8 mouse cellular contexts compared by ENCODE assay signal in the genomic region with DNA sequence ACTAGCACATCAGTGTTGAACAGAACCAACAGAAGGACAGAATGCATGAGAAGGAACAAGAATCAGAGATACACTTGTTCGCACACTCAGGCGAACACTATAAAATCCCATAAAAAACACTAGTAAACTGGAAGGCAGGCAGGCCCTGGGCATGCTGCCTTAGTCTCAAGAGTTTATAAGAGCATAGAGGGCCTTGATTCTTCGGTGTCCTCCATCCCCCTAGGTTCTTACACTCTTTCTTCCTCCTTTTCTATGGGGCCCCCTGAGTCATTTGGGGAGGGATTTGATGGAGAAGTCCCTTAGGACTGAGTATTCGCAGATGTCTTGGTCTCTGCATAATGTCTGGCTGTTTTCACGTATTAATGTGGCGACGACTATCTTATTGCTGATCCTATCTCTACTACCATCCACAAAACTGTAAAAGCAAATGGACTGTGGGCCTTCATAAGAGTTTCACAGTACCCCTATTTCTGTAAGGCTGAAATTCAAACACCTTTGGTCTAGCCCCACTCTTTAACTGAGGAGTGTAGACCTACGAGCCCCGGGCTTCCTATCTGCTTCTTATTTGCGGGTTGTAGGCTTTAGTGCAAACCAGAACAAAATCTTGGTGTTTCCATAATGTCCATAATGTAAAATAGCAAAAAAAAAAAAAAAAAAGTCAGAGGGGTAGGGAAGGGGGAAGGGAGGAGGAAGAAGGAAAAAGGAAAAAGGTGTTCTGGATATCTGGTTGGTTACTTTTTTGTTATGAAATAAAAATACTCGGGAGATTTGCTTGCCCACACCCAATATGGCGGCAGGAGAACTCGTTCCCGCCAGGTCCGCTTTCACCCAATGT. TPM values are rescaled to one million over a fixed set of nuclear protein-coding genes. Genes with fewer than 3 reads are reported as not detected.
DNase-seq lines count a peak whose midpoint lies in the region; ATAC-seq and TF ChIP-seq lines count a peak whose summit lies in the region.

No protein-coding gene starts in this region.

- H3K9me3 ChIP-seq in limb, embryonic 15.5 days, result no peaks in the 10 kb centered on the region

- peak overlapping the region; percentile 59 for H3K27ac ChIP-seq in testis, adult 2 months (ENCODE audit: control insufficient read depth, insufficient read depth, low read depth, low read length)
- H3K27ac ChIP-seq in limb, embryonic 15.5 days, result peak overlapping the region; percentile 88

- no peaks in the 10 kb centered on the region for H3K27me3 ChIP-seq in testis, adult 2 months (ENCODE audit: control insufficient read depth, insufficient read depth, low read length)
- no peaks in the 10 kb centered on the region for H3K27me3 ChIP-seq in limb, embryonic 15.5 days

- peak; percentile 14 for DNase-seq in embryo, embryonic 10.5 days (ENCODE audit: low spot score)
- no peak for DNase-seq in embryo, embryonic 11 days
- DNase-seq in testis, postnatal 10 days (ENCODE audit: low spot score), result no peak
- no peak for DNase-seq in c-Kit-positive CD71-positive TER-119-positive erythroid progenitor cells, embryonic 14.5 days (ENCODE audit: low spot score)

- H3K4me1 ChIP-seq in testis, adult 2 months (ENCODE audit: control insufficient read depth, insufficient read depth, low read length), result peaks cover 2% of the 10 kb centered on the region; the same call in 1 of the 2 replicates
- peaks cover 23% of the 10 kb centered on the region; the same call in 1 of the 2 replicates for H3K4me1 ChIP-seq in limb, embryonic 15.5 days

- TF ChIP-seq POLR2A in testis, adult 2 months (IDR thresholded peaks at IDR 0.05; ENCODE audit: control insufficient read depth, low read depth, low read length), result no peak

- peak overlapping the region; percentile 92 for H3K4me3 ChIP-seq in testis, adult 2 months (ENCODE audit: control insufficient read depth, low read depth, low read length)
- peak overlapping the region; percentile 77 for H3K4me3 ChIP-seq in limb, embryonic 15.5 days

- 50% methylated on average over 15 of the region's 15 CpGs for WGBS in limb, embryonic 15.5 days

- ATAC-seq in limb, embryonic 15.5 days (ENCODE audit: insufficient number of reproducible peaks, low FRiP score, low TSS enrichment, low read depth), result no peak
- ATAC-seq in inflammation-experienced regulatory T-cells, adult 6 months, result no peak
- ATAC-seq in cerebellum, adult (ENCODE audit: insufficient number of reproducible peaks, low FRiP score, low TSS enrichment), result no peak

- TF ChIP-seq CTCF in testis, adult 2 months (IDR thresholded peaks at IDR 0.05; ENCODE audit: control insufficient read depth, insufficient read depth, insufficient replicate concordance, low read depth, low read length), result no peak

- no peak overlapping the region for H3K9ac ChIP-seq in limb, embryonic 15.5 days

- H3K36me3 ChIP-seq in testis, adult 2 months (ENCODE audit: control insufficient read depth, insufficient read depth, low read length), result no peaks in the 10 kb centered on the region
- peaks cover 13% of the 10 kb centered on the region for H3K36me3 ChIP-seq in limb, embryonic 15.5 days

- peak overlapping the region; percentile 38 for H3K4me2 ChIP-seq in limb, embryonic 15.5 days

RNA-seq across cellular contexts. Expression of a gene that starts 0.5 kb away (rescaled TPM):
- 18.8 and 27.6 TPM in 2 replicates for polyA plus RNA-seq in testis, adult 2 months (2012; rRNA removed)
- 120 and 122 TPM in 2 replicates for polyA plus RNA-seq in limb, embryonic 15.5 days (2015; fragmentation: Nextera tagmentation; extraction: Ambion mirVana)
- polyA plus RNA-seq in inflammation-experienced regulatory T-cells, adult 6 months (2017; shearing (Covaris generic)), result 100 to 1,000 TPM in 1 of 3 experiments, 10 to 100 TPM in 2; 45.4 to 216 (median 61.4) TPM

RNA-seq across cellular contexts. Expression of a gene that starts 40.4 kb away (rescaled TPM):
- 0.12 TPM in 1 of 2 replicates, not detected in the other for polyA plus RNA-seq in testis, adult 2 months (2012; rRNA removed)
- 0.24 TPM in 1 of 2 replicates, not detected in the other for polyA plus RNA-seq in limb, embryonic 15.5 days (2015; fragmentation: Nextera tagmentation; extraction: Ambion mirVana)
- polyA plus RNA-seq in inflammation-experienced regulatory T-cells, adult 6 months (2017; shearing (Covaris generic)), result under 1 TPM in 1 of 3 experiments, not detected in 2; 0.41 TPM

RNA-seq across cellular contexts. Expression of a gene that starts 47.1 kb away (rescaled TPM):
- polyA plus RNA-seq in testis, adult 2 months (2012; rRNA removed), result not detected in 2 replicates
- 0.09 TPM in 2 replicates for polyA plus RNA-seq in limb, embryonic 15.5 days (2015; fragmentation: Nextera tagmentation; extraction: Ambion mirVana)
- not detected for polyA plus RNA-seq in inflammation-experienced regulatory T-cells, adult 6 months (2017; shearing (Covaris generic))

RNA-seq across cellular contexts. Expression of a gene that starts 58.3 kb away (rescaled TPM):
- polyA plus RNA-seq in testis, adult 2 months (2012; rRNA removed), result not detected in 2 replicates
- polyA plus RNA-seq in limb, embryonic 15.5 days (2015; fragmentation: Nextera tagmentation; extraction: Ambion mirVana), result 0.06 and 0.10 TPM in 2 replicates
- polyA plus RNA-seq in inflammation-experienced regulatory T-cells, adult 6 months (2017; shearing (Covaris generic)), result not detected
